In genomic region chr10:122912701-122913368, GRCm38 (mm10) we compare ENCODE assay signal across 7 mouse cellular contexts.
DNase-seq lines count a peak whose midpoint lies in the region; ATAC-seq and TF ChIP-seq lines count a peak whose summit lies in the region.

No protein-coding gene starts in this region.

- H3K9ac ChIP-seq in midbrain, embryonic 12.5 days (replicated peaks) = 0 out of 2 replicates have a peak overlapping the region, but pooled peaks have one; percentile 25
- H3K9ac ChIP-seq in stomach, embryonic 15.5 days = no peak overlapping the region

- no peak overlapping the region for H3K4me2 ChIP-seq in midbrain, embryonic 12.5 days (replicated peaks)
- peak overlapping the region; percentile 37 for H3K4me2 ChIP-seq in stomach, embryonic 15.5 days

- TF ChIP-seq CTCF in kidney, adult 2 months (conservative IDR thresholded peaks at IDR 0.05; ENCODE audit: insufficient read depth, insufficient read length, low read depth, low read length) = no peak

- no peaks in the 10 kb centered on the region for H3K36me3 ChIP-seq in kidney, adult 2 months (ENCODE audit: control insufficient read depth, insufficient read depth, low read length)
- H3K36me3 ChIP-seq in limb, embryonic 10.5 days = no peaks in the 10 kb centered on the region
- H3K36me3 ChIP-seq in midbrain, embryonic 12.5 days = no peaks in the 10 kb centered on the region
- H3K36me3 ChIP-seq in stomach, embryonic 15.5 days = no peaks in the 10 kb centered on the region

- 21% methylated on average over 19 of the region's 19 CpGs for WGBS in kidney, adult 2 months
- 6% methylated on average over 19 of the region's 19 CpGs for WGBS in limb, embryonic 10.5 days
- WGBS in midbrain, embryonic 12.5 days = 19% methylated on average over 19 of the region's 19 CpGs
- 11% methylated on average over 19 of the region's 19 CpGs for WGBS in stomach, embryonic 15.5 days

- H3K27me3 ChIP-seq in kidney, adult 2 months (replicated peaks; ENCODE audit: control insufficient read depth, insufficient read depth, low read length) = no peaks in the 10 kb centered on the region
- no peaks in the 10 kb centered on the region for H3K27me3 ChIP-seq in limb, embryonic 10.5 days (ENCODE audit: low read depth, poor library complexity, severe bottlenecking)
- no peaks in the 10 kb centered on the region for H3K27me3 ChIP-seq in midbrain, embryonic 12.5 days
- no peaks in the 10 kb centered on the region for H3K27me3 ChIP-seq in stomach, embryonic 15.5 days (replicated peaks)

- no peak for TF ChIP-seq POLR2A in kidney, adult 2 months (IDR thresholded peaks at IDR 0.05; ENCODE audit: low read depth, low read length)

- DNase-seq in heart, adult 9 months (ENCODE audit: low spot score in 2 of 2) = peak; percentile 91
- peak; percentile 68 for DNase-seq in kidney, adult 2 months
- peak; percentile 86 for DNase-seq in limb, embryonic 10.5 days (ENCODE audit: low spot score)

- no peaks in the 10 kb centered on the region for H3K9me3 ChIP-seq in limb, embryonic 10.5 days (replicated peaks)
- no peaks in the 10 kb centered on the region for H3K9me3 ChIP-seq in midbrain, embryonic 12.5 days
- no peaks in the 10 kb centered on the region for H3K9me3 ChIP-seq in stomach, embryonic 15.5 days

- peaks cover 10% of the 10 kb centered on the region; the same call in 1 of the 2 replicates for H3K4me1 ChIP-seq in kidney, adult 2 months (ENCODE audit: control insufficient read depth, insufficient read depth, low read length)
- peaks cover 81% of the 10 kb centered on the region for H3K4me1 ChIP-seq in limb, embryonic 10.5 days
- H3K4me1 ChIP-seq in midbrain, embryonic 12.5 days = peaks cover 22% of the 10 kb centered on the region
- H3K4me1 ChIP-seq in stomach, embryonic 15.5 days = peaks cover 25% of the 10 kb centered on the region

- ATAC-seq in cerebellum, adult (ENCODE audit: insufficient number of reproducible peaks, low FRiP score, low TSS enrichment) = peak; percentile 69
- peak; percentile 19; the same call in 1 of the 2 replicates for ATAC-seq in erythroid progenitor cell, adult 5-6 weeks (replicated peaks; ENCODE audit: low FRiP score, poor library complexity, severe bottlenecking)
- peak; percentile 71 for ATAC-seq in midbrain, embryonic 12.5 days (ENCODE audit: low FRiP score, low read depth)
- peak; percentile 75 for ATAC-seq in stomach, embryonic 15.5 days (ENCODE audit: insufficient read depth, low FRiP score, low read depth)

- peak overlapping the region; percentile 17; the same call in 1 of the 2 replicates for H3K27ac ChIP-seq in kidney, adult 2 months (ENCODE audit: insufficient read depth, low read depth, low read length)
- peak overlapping the region; percentile 95 for H3K27ac ChIP-seq in limb, embryonic 10.5 days
- peak overlapping the region; percentile 46 for H3K27ac ChIP-seq in midbrain, embryonic 12.5 days (replicated peaks)
- peak overlapping the region; percentile 94 for H3K27ac ChIP-seq in stomach, embryonic 15.5 days

- H3K4me3 ChIP-seq in kidney, adult 2 months (ENCODE audit: insufficient read depth, low read depth, low read length) = no peak overlapping the region
- peak overlapping the region; percentile 42 for H3K4me3 ChIP-seq in limb, embryonic 10.5 days
- no peak overlapping the region for H3K4me3 ChIP-seq in midbrain, embryonic 12.5 days
- no peak overlapping the region for H3K4me3 ChIP-seq in stomach, embryonic 15.5 days (replicated peaks)

Comparison
In these comparisons a context has a peak if more than half of its experiments do, and no peak if none do; other contexts are left out.
1. ATAC-seq: peak in every context shown above with its lines; median percentile 75 in stomach, embryonic 15.5 days; 71 in midbrain, embryonic 12.5 days; 69 in cerebellum, adult; 19 in erythroid progenitor cell, adult 5-6 weeks.
2. H3K27ac ChIP-seq: peak in every context shown above with its lines; median percentile 95 in limb, embryonic 10.5 days; 94 in stomach, embryonic 15.5 days; 46 in midbrain, embryonic 12.5 days; 17 in kidney, adult 2 months.